Mouse (Mus musculus) lung, postnatal 4 days (tissue): ENCODE data around the gene Stx18.

Experiments used
- DNase-seq, 2 experiments: peaks; one replicate each; pipeline ENCODE4 v3.0.0; 2021

Gene Stx18

DNA sequence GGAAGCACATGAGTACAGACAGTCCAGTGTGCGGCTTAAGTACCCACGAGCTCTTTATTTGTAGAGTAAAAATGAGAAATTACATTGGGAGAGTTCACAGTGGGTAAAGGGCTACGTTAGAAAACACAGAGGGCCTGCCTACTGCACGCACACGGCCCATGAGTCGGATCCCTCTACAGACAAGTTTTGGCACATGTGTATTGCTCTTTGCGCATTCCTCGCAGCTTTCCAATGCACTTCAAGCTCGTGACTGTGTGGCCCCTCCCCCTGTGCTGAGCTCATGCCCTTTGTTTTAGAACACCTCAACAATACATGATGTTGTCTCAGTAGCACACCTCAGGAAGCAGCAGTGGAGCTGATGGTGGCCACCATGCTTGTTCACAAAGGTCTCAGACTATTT lies 98.6 kb downstream of the Stx18 start:
- DNase-seq, result no peak

GRCm38 (mm10) chr5:38140893-38141292 lies 102.4 kb downstream of the Stx18 start:
- DNase-seq, result no peak

GRCm38 (mm10) chr5:38146524-38146923 lies 108.0 kb downstream of the Stx18 start:
- DNase-seq, result peak; percentile 67 to 82

DNA sequence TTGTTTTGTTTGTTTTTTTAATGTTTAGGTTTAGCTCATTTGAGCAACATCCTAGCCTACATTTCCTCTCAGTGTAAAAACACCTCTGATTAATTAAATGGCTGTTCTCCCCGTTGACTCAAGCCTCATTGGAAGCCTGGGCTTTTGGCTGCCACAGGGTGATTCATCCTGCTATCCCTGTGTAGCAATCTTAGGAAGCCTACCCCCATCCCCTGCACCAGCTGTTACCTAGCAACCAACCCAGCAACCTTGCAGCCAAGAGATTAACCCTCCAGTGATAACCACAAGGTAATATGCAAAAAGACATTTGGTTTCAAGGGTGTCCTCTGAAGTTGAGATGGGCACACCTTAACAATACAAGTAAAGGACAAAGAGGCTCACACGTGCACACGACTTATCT lies 112.7 kb downstream of the Stx18 start:
- DNase-seq, result no peak

DNA sequence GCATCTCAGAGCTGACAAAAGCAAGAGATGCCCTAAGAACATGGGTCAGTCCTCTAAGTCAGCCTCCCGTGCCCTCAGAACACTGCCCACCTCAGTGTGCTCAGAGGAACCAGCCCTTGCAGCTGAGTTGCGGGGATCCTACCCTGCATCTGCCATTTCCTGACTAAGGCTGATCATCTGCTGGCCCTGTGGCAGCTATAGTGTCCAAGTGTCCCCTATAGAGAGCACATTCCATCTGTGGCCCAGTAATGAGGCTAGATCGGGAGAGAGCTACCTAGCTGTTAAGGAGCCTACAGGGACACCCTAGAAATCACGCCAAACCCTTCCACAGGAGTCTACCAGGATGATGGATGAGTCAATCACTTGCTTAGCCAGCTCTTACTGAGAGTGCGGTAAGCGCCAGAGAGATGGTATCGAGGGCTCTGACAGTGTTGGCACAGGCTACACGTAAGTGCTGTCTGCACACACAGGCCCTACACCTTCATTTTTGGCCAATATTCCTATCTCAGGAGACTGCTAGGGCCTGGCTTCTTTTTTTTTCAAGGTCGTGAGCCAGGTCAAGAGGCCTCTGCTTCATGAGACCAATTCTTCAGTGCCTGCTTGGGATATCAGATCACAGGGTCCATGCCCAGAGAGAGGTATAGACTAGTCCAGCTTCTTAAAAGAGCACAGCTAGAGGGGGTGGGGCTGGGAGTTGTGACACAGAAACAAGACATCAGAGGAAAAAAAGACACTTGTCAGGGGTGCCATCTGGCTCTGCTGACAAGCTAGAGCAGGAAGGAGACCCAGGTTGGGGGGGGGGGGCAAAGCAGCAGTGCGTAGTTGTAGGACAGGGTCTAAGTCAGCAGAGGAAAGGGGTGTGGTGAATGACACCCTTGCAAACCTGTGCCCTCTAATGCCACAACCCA lies 113.9 kb downstream of the Stx18 start:
- DNase-seq, result no peak

GRCm38 (mm10) chr5:38153636-38154035 lies 115.1 kb downstream of the Stx18 start:
- no peak for DNase-seq

GRCm38 (mm10) chr5:38157481-38158020 lies 119.0 kb downstream of the Stx18 start:
- no peak for DNase-seq

GRCm38 (mm10) chr5:38158501-38158946 lies 120.0 kb downstream of the Stx18 start:
- no peak for DNase-seq

DNA sequence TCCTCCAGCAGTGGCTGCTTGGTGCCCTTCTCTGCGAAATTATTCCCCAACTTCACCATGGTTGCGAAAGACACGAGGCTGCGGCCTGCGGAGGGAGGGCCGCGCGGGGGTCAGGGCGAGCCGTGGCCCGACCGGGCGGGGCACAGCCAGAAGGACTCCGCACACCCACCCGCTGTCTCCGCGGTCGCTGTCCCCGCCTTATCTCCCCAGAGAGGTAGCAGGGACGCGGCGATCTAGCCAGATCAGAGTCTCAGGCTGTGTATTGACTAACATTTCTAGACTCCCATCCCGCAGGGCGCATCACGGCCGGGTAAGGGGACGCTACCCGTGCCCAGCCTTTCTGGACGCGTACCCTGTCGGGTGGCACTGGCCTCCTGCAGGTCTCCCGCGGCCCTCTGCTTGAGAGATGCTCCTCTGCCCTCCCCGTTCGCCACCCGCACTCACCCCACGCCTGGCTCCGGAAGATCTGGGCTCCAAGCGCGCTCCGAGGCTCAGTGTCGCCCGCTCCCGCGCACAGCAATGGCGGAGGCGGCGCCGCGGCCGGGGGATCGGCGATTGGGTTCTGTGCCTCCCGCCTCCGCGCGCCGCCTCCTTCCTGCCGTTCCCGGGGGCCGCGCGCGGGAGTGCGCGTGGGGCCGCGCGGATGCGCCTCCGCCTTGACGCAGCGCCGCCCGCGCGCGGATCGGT lies 120.5 kb downstream of the Stx18 start:
- peak; percentile 69 to 81 for DNase-seq

DNA sequence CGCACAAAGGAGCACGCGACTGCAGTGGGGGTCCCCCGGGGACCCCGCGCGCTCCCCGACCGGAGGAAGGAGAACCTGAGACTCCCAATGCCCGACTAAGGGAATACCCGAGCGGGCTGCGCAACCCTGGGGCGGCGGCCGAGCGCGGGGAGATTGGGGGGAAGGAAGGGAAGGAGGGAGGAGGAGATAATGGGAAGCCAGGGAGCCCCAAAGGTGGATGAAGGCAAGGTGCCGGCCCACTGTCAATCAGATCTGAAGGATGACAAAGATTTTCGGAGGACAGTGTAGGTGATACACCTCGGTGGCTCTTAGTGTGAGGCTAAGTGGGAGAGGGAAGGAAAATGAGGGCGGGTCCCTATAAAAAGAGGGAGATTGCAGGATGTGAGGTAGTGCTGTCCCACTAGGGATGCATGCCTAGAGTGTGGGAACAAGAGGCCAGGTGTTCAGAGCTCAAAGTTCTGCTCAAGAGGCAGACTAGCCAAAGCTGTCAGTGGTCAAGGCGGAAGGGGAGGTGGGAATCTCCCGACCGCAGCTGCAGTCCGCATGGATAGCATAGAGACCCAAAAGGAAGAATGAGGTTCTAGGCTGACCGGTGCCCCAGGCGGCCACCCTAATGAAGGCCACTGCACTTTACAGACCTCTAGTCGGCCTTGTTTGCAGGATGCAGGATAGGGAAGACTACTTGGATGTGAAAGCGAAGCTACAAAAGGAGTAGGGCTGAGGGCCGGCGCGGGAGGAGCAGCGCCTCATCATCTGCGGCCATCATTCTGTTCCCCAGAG lies 121.3 kb downstream of the Stx18 start, which contains the start of gene Nsg1:
Nsg1 (minus strand) TSS at position 274 of the 780 bp plus-strand sequence.
- DNase-seq, result no peak

- no peak for DNase-seq
Measured at GRCm38 (mm10) chr5:38168497-38168896, 130.0 kb downstream of the Stx18 start.

DNA sequence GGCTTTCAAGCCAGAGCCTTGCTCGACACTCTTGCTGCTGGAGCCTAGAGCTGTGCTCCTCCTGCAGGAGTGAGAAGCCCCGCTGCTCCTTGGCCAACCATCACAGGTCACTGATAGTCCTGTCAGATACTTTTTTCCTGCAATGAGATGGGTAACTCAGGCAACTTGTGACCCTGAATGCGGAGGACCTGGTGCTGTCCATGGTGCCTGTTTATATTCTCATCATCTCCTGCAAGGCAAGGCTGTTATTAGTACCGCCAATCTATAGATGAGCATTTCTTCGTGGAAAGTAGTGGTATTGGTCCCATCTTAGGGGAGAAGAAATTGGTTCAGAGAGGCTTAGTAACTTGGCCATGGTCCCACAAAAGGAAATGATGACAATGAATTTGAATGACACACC lies 135.2 kb downstream of the Stx18 start:
- DNase-seq, result no peak

DNA sequence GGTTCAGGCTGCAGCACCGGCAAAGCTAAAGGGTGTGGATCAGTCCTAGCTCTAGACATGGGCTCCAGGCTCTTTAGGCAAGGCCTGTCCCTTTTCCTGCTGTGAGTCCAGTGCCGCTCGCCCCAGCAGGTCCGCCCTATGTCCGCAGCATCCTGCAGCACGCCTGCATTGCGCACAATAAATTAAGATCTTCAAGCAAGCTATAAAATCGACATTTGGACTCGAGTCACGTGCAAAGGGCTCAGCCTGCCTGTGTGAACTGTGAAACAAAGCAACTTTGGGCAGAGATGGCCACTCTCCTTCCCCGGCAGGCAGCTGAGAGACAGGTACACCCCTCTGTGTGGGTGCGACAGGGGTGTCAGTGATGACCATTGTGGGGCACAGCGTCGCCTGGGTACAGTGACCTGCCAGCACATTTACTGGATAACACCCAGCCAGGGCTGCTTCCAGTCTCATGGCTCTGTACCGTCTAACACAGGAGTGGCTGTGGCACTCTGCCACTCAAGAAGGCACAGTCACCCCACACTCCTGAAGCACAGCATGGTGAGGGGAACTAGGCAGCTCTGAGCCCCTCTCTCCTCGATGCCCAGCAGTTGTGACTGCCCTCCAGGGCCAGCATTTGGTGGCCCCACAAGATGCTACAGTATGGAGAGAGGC lies 135.8 kb downstream of the Stx18 start:
- DNase-seq, result no peak

DNA sequence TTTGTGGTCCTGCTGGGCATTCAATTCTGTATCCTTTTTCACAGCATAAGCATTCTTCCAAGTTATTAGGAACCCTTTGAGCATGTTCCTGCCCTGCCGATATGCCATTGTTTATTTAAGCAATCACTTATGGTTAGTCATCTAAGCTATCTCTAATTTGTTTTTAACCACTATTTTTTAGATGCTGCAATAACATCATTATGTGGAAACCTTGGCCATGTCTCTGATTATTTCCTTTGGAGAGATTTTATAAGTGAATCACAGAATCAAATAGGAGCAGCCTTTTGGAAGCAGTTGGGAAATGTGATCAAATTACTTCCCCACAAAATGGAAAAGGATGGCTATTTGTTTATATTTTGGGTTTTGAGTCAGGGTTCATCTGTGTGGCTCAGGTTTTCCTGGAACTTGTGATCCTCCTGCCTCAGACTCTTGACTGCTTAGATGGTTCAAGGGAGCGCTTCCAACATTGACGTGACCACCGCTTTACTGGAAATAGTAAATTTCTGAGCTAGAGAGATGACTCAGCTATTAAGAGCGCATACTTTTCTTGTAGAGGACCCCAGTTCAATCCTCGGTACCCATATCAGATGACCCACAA lies 146.2 kb downstream of the Stx18 start:
- DNase-seq, result no peak

DNA sequence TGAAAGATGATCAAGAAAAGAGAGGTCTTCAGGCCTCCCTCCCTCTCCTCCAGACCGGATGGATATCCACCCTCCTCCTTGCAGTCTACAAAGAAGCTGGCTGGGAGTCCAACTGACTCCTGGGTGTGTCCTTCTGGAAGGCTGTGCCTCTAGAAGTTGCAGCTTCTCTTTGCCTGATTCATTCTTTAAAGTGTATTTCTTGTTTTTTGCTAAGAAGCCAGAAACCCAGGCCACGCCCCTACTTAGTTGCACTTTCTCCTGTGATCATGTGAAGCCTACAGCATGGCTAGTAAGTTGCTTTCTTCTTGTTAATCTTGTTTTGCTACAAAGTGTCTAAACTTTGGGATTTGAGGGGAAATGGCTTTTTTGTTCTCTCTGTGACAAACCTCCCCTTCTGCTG lies 148.5 kb downstream of the Stx18 start:
- DNase-seq, result no peak
